Mouse (Mus musculus) MEL (cell line): ENCODE data around the gene Rnf208. TPM values are rescaled to one million over a fixed set of nuclear protein-coding genes. Genes with fewer than 3 reads are reported as not detected.
"Not testable (repeated sequence)": the region's sequence is repeated elsewhere in the genome, so short reads cannot be mapped to it uniquely, and the experiment has no call there.

Experiments
- DNase-seq: peaks from one replicate; pipeline ENCODE4 v3.0.0; 2011; ENCODE audit warnings: low read depth, low spot score
- H3K27ac ChIP-seq: 2 replicates; pipeline ENCODE4 v1.5.1; 2012; ENCODE audit warnings: low read depth, mild to moderate bottlenecking, control low read depth, low read length, moderate library complexity; ENCODE audit not compliant: control insufficient read depth
- H3K27me3 ChIP-seq, 2 experiments: fragments of 150-350 bp in 1 of 2; sonication (generic) in 1 of 2; 2 replicates each; pipeline ENCODE4 v1.6.1; 2012; ENCODE audit warnings: low read length in 2 of 2, mild to moderate bottlenecking in 2 of 2, improper control_type of control experiment in 1 of 2, moderate library complexity in 1 of 2; ENCODE audit not compliant: insufficient read depth in 2 of 2, control insufficient read depth in 1 of 2
- H3K36me3 ChIP-seq, 2 experiments: 2 replicates each; pipeline ENCODE4 v1.6.1; 2012 to 2014; ENCODE audit warnings: low read length in 2 of 2, improper control_type of control experiment in 1 of 2, inconsistent platforms in 1 of 2, mild to moderate bottlenecking in 1 of 2; ENCODE audit not compliant: insufficient read depth in 2 of 2, control insufficient read depth in 1 of 2
- H3K4me1 ChIP-seq, 2 experiments: fragments of 150-350 bp in 1 of 2; sonication (generic) in 1 of 2; 2 replicates each; pipeline ENCODE4 v1.6.1; 2012; ENCODE audit warnings: low read length in 2 of 2, improper control_type of control experiment in 1 of 2, mild to moderate bottlenecking in 1 of 2; ENCODE audit not compliant: insufficient read depth in 2 of 2, control insufficient read depth in 1 of 2
- H3K4me3 ChIP-seq, 2 experiments: fragments of 150-350 bp in 1 of 2; sonication (generic) in 1 of 2; 2 replicates each; pipeline ENCODE4 v1.5.1; 2012; ENCODE audit warnings: low read depth in 2 of 2, low read length in 2 of 2, mild to moderate bottlenecking in 2 of 2, moderate library complexity in 2 of 2, control low read depth in 1 of 2, improper control_type of control experiment in 1 of 2; ENCODE audit not compliant: control insufficient read depth in 1 of 2, insufficient read depth in 1 of 2
- H3K79me2 ChIP-seq: 2 replicates; pipeline ENCODE4 v1.6.1; 2012; ENCODE audit warnings: mild to moderate bottlenecking, low read length, moderate library complexity; ENCODE audit not compliant: control insufficient read depth, poor library complexity, insufficient read depth
- H3K9ac ChIP-seq: 2 replicates; pipeline ENCODE4 v1.6.1; 2012; ENCODE audit warnings: low read depth, mild to moderate bottlenecking, control low read depth, low read length, moderate library complexity; ENCODE audit not compliant: control insufficient read depth, poor library complexity, severe bottlenecking
- H3K9me3 ChIP-seq: fragments of 150-350 bp; sonication (generic); replicated peaks from 2 replicates; pipeline ENCODE4 v1.6.1; 2012; ENCODE audit warnings: mild to moderate bottlenecking, low read length, improper control_type of control experiment, moderate library complexity; ENCODE audit not compliant: insufficient read depth
- BHLHE40 ChIP-seq: IDR thresholded peaks from 2 replicates; pipeline ENCODE4 v1.6.1; 2012; ENCODE audit warnings: low read depth, mild to moderate bottlenecking, inconsistent platforms, low read length, improper control_type of control experiment, borderline replicate concordance
- CTCF ChIP-seq, 3 experiments: IDR thresholded peaks in 2 of 3; conservative IDR thresholded peaks in 1 of 3; 2 replicates each; pipeline ENCODE4 v1.5.1; 2011 to 2012; ENCODE audit warnings: low read length in 3 of 3, low read depth in 2 of 3, mild to moderate bottlenecking in 2 of 3, improper control_type of control experiment in 1 of 3, inconsistent platforms in 1 of 3, mixed read lengths in 1 of 3, moderate library complexity in 1 of 3; ENCODE audit not compliant: control insufficient read depth in 1 of 3, insufficient read depth in 1 of 3, poor library complexity in 1 of 3, severe bottlenecking in 1 of 3
- ELF1 ChIP-seq: IDR thresholded peaks from 2 replicates; pipeline ENCODE4 v1.6.1; 2014; ENCODE audit warnings: low read depth, mild to moderate bottlenecking, inconsistent platforms, low read length, improper control_type of control experiment, moderate library complexity
- EP300 ChIP-seq, 2 experiments: IDR thresholded peaks; 2 replicates each; pipeline ENCODE4 v1.6.1; 2011; ENCODE audit warnings: improper control_type of control experiment in 2 of 2, low read length in 2 of 2, low read depth in 1 of 2, mild to moderate bottlenecking in 1 of 2
- HCFC1 ChIP-seq: IDR thresholded peaks from 2 replicates; pipeline ENCODE4 v1.6.1; 2012; ENCODE audit warnings: low read depth, mild to moderate bottlenecking, inconsistent platforms, low read length, improper control_type of control experiment, moderate library complexity
- MXI1 ChIP-seq: IDR thresholded peaks from 2 replicates; pipeline ENCODE4 v1.6.1; 2011; ENCODE audit warnings: mild to moderate bottlenecking, low read depth, low read length, improper control_type of control experiment
- MYC ChIP-seq: IDR thresholded peaks from 2 replicates; pipeline ENCODE4 v1.6.1; 2011; ENCODE audit warnings: low read depth, mild to moderate bottlenecking, low read length, improper control_type of control experiment, moderate library complexity
- NELFE ChIP-seq: IDR thresholded peaks from 2 replicates; pipeline ENCODE4 v1.6.1; 2011; ENCODE audit warnings: low read depth, low read length, improper control_type of control experiment
- NRF1 ChIP-seq: IDR thresholded peaks from 2 replicates; pipeline ENCODE4 v1.6.1; 2014; ENCODE audit warnings: low read depth, mild to moderate bottlenecking, inconsistent platforms, low read length, improper control_type of control experiment, moderate library complexity; ENCODE audit not compliant: poor library complexity, insufficient read depth, severe bottlenecking
- POLR2AphosphoS2 ChIP-seq: IDR thresholded peaks from 2 replicates; pipeline ENCODE4 v1.6.1; 2011; ENCODE audit warnings: low read length, improper control_type of control experiment
- RAD21 ChIP-seq: IDR thresholded peaks from 2 replicates; pipeline ENCODE4 v1.6.1; 2011; ENCODE audit warnings: mild to moderate bottlenecking, low read depth, low read length, improper control_type of control experiment
- SIN3A ChIP-seq: IDR thresholded peaks from 2 replicates; pipeline ENCODE4 v1.6.1; 2012; ENCODE audit warnings: low read length, improper control_type of control experiment, inconsistent platforms
- SMC3 ChIP-seq: IDR thresholded peaks from 2 replicates; pipeline ENCODE4 v1.6.1; 2011; ENCODE audit warnings: low read depth, low read length, improper control_type of control experiment
- TBP ChIP-seq: IDR thresholded peaks from 2 replicates; pipeline ENCODE4 v1.8.0; 2011; ENCODE audit warnings: low read depth, low read length, improper control_type of control experiment
- TCF12 ChIP-seq: IDR thresholded peaks from 2 replicates; pipeline ENCODE4 v1.6.1; 2014; ENCODE audit warnings: low read depth, mild to moderate bottlenecking, inconsistent platforms, low read length, improper control_type of control experiment, moderate library complexity
- USF2 ChIP-seq, 2 experiments: IDR thresholded peaks; 2 replicates each; pipeline ENCODE4 v1.6.1; 2011 to 2012; ENCODE audit warnings: improper control_type of control experiment in 2 of 2, low read length in 2 of 2, borderline replicate concordance in 1 of 2, inconsistent platforms in 1 of 2, low read depth in 1 of 2, mild to moderate bottlenecking in 1 of 2; ENCODE audit not compliant: insufficient read depth in 1 of 2
- ZC3H11A ChIP-seq: IDR thresholded peaks from 2 replicates; pipeline ENCODE4 v1.6.1; 2012; ENCODE audit warnings: low read depth, mild to moderate bottlenecking, inconsistent platforms, low read length, improper control_type of control experiment
- ZMIZ1 ChIP-seq: IDR thresholded peaks from 2 replicates; pipeline ENCODE4 v1.6.1; 2012; ENCODE audit warnings: low read depth, mild to moderate bottlenecking, inconsistent platforms, low read length, improper control_type of control experiment, moderate library complexity
- ZNF384 ChIP-seq: IDR thresholded peaks from 2 replicates; pipeline ENCODE4 v1.6.1; 2012; ENCODE audit warnings: low read depth, mild to moderate bottlenecking, inconsistent platforms, low read length, improper control_type of control experiment
- polyA plus RNA-seq, 2 experiments: library from polyadenylated mRNA; stranded (reverse) in 1 of 2; unstranded in 1 of 2; fragments of >175 nt in 1 of 2; fragments of >200 nt in 1 of 2; gene quantifications; 2 replicates each; pipeline versions ENCODE4 v1.2.1 to v1.2.4; 2012; ENCODE audit warnings: low replicate concordance in 2 of 2, low read depth in 1 of 2; ENCODE audit not compliant: insufficient read length in 2 of 2, insufficient read depth in 1 of 2, missing spikeins in 1 of 2
- total RNA-seq: library from RNA; depleted of rRNA; stranded (reverse); fragments of 300-350 nt; gene quantifications from 2 replicates; pipeline ENCODE4 v1.2.3, GENCODE M21; 2012

Gene Rnf208
- total and polyA plus RNA-seq, 3 experiments: 6.0 to 21.8 TPM; not detected in 1

DNA sequence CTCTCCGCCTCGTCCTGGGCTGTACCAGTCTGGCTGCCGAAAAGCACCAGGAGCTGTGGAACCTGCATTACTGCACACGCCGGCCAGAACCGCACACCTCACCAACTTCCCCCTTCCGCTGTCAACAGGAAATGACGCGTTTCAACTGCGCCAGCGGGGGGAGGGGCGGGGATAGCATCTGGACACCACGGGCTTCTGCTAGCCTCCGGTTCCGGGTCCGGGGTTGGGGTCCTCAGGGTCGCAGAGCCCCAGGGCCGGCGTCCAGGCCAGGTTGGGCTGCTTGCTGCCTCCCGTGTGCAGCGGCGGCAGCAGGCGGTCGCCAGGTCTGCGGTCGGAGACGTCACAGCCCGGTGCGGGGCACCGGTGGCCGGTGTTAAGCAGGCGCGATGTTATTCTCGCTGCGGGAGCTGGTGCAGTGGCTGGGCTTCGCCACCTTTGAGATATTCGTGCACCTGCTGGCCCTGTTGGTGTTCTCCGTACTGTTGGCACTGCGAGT is 13.3 kb downstream of the Rnf208 start, which contains the start of gene Tmem203 (continued):
- TF ChIP-seq EP300 (IDR thresholded peaks at IDR 0.05; ENCODE audit: low read depth in 1 of 2, low read length in 2 of 2) (peak in 1 of 2 experiments; percentile 48; a peak in 1 of 4 replicates), BHLHE40 (no peak), MYC (peak; percentile 91), SIN3A (peak; percentile 100), ELF1 (peak; percentile 98), POLR2AphosphoS2 (peak; percentile 65), USF2 (IDR thresholded peaks at IDR 0.05; ENCODE audit: borderline replicate concordance in 1 of 2, insufficient read depth in 1 of 2, low read depth in 1 of 2, low read length in 2 of 2) (no peak), ZC3H11A (no peak), ZMIZ1 (no peak), TBP (peak; percentile 70; the same call in 1 of the 2 replicates), NELFE (peak; percentile 80), HCFC1 (peak; percentile 96), TCF12 (peak; percentile 55; the same call in 1 of the 2 replicates)

- Histone ChIP-seq H3K4me3 (peak overlapping the region; percentile 87 to 97), H3K4me1 (peaks cover 2 to 14% of the 10 kb centered on the region in 2 experiments; a peak in 1 of 4 replicates), H3K79me2 (peaks cover 20% of the 10 kb centered on the region), H3K9ac (peak overlapping the region; percentile 96)
- TF ChIP-seq ELF1 (peak; percentile 47; the same call in 1 of the 2 replicates), HCFC1 (peak; percentile 56; the same call in 1 of the 2 replicates), MXI1 (peak; percentile 76), ZC3H11A (peak; percentile 78), CTCF (IDR thresholded peaks at IDR 0.05 in 2 of 3, conservative IDR thresholded peaks at IDR 0.05 in 1 of 3; ENCODE audit: control insufficient read depth in 1 of 3, insufficient read depth in 1 of 3, low read depth in 2 of 3, low read length in 3 of 3, poor library complexity in 1 of 3, severe bottlenecking in 1 of 3) (peak; percentile 38 to 72 (median 59)), RAD21 (peak; percentile 81), ZNF384 (0 out of 2 replicates have a peak, but pooled peaks have one; percentile 54), TBP (0 out of 2 replicates have a peak, but pooled peaks have one; percentile 22), SMC3 (peak; percentile 76), NRF1 (0 out of 2 replicates have a peak, but pooled peaks have one; percentile 9), SIN3A (peak; percentile 91), MYC (peak; percentile 92)
- peak; percentile 90 for DNase-seq
- H3K36me3 ChIP-seq, H3K27ac ChIP-seq, H3K27me3 ChIP-seq, H3K9me3 ChIP-seq: not testable (repeated sequence)
Observed at GRCm38 (mm10) chr2:25256443-25257109, 14.5 kb downstream of the Rnf208 start.
